Mouse (Mus musculus) telencephalon, adult 2 months (tissue): ENCODE results near the gene Ulk4.

Source experiments
- DNase-seq: peaks from one replicate; pipeline ENCODE4 v3.0.0-alpha.2; 2011; ENCODE audit warnings: low read depth, low spot score

Ulk4 gene

DNA sequence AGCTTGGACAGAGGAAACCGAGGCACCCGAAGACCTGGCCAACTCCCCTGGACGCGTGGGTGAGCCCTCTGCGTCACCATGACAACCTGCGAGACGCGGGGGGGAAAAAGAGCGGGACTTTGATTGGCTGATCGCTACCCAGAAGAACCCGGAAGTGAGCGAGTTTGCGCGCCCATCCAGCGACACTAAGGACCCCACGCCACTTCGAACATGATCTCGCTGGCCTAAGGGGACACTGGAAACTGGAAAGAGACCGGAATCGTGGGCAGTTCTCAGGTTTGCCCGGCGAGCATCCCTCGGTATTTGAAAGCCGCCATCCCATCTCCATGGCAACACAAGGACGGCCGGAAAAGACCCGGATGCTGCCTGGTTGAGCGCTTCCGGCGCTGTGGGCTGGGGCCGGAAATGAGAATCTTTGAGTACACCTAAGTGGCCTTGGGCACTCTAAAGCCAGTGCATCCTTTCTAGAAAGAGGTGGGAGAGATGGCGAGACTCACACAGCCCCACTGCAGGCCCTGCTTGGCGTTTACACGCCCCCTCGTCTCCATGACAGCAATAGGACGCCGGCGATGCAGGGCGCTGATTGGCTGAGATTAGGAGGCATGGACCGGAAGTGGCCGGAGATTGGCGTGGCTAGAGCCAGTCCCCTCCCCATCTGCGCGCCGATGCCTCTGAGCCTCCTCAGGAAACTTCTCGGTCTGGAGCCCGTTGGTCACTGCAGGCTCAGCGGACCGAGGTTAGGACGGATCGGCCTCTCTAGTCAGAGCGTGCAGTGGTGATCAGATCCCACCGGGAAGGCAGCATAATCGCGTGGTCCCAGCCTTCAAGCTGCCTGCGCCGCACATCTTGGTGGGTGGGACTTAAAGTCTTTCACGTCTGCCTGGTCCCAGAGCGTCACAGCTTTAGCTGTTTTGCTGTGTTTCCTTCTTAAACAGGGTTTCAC is at the start of gene Ulk4:
TSS of gene Ulk4 (minus strand) at position 80 of the 943 bp plus-strand sequence.
- DNase-seq = peak; percentile 90

DNA sequence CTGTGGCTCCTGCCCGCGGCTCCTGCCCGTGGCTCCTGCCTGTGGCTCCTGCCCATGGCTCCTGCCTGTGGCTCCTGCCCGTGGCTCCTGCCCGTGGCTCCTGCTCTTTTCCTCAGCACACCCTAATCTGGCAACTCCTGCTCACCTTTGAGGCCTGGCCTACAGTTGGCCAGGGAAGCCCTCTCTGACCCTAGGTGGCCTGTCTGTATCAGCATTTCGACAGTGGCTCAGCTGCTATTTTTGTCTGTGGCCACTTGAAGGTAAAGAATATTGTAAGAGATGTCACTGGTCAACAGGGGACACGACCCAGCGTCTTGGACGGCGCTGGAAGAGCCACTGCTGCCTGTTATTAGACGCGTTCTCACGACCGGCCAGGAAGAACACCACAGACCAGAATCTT is 45.0 kb upstream of the Ulk4 start:
- DNase-seq = no peak

DNA sequence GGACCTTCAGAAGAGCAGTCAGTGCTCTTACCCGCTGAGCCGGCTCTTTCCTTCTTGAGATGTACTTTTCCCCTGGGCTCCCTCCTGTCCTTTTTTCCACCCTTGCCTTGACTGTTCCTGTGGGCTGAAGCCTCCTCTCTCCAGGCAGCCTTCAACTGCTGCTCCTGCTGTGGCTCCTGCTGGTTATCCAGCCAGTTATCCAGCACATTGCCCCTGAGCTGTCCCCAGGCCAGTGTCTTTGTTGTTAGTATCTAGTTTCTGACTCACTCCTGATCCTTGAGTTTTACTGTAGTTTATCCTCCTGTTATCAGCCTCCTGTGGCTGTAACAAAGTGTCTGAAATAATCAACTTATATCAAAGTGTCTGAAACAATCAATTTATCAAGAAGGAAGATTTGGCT is 44.1 kb upstream of the Ulk4 start:
- DNase-seq = no peak

DNA sequence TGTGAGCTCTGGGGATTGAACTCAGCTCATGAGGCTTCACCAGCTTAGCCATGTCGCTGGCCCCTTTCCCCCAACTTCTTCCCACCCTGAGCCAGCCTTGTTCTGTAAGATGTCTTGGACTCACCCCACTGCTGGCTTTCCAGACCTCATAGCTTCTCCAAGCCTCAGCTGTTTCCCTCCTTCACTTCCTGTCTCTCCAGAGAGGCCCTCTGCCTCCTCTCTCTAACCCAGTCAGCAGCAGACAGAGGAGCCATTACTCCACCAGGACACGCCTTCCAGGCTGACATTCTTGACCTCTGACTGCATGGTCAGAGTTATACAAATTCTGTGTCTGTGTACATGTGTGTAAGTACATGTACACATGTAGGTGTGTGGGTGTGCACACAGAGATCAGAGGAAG is 43.4 kb upstream of the Ulk4 start:
- no peak for DNase-seq

DNA sequence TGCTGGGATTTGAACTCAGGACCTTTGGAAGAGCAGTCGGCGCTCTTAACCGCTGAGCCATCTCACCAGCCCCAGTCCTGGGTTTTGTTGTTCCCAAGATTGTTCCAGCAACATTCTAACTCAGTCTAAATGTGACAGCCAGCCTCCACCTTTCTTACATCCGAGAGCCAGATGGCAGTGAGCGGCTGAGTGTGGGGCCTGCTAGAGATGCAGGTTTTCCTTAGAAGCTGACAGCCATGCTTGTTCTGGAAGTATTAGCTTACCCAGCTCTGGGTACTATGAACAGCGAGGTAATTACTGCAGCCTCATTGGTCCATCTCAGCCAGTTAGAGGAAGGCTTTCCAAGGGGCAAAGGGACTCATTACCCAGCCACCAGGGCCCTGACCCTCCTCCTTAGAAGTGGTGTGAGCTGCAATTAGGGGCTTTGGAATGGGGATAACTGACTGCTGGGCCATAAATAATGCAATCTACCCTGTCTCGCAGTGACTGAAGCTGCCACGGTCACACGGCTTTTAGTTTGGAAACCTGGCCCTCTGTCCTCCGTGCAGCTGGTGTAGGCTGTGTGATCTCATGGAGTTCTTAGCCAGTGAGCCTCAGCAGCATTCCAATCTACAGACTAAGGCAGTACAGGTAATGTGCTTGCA is 42.4 kb upstream of the Ulk4 start:
- no peak for DNase-seq

DNA sequence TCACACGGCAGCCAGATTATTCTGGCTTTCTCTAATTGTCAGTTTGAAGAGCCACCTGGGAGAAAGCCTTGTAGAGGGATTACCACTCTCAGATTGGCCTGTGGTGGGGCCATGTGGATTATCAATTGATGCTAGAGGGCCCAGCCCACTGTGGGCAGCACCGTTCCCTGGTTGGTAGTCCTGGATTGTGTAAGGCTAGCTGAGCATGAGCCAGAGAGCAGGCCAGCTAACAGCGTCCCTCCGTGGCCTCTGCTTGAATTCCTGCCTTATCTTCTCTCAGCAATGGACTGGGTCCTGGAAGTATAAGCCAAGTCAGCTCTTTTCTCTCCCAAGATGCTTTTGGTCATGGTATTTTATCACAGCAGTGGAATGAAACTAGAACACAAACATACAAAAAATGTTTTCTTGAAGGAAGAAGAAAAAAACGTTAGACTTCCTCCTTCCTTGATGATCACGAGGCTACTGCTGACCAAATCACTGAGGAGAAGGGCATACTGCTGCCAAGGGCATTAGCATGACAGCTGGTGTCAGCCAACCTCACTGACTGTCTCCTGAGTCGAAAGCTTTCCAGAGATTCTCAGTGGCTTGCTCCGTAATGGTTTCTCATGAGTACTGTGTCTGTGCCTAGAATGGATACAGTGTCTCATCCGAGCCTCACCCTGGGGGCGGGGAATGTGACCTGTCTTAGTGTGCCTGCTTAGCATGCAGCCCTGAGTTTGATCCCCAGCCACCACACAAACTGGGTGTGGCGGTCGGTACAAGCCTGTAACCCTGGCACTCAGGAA is 39.8 kb upstream of the Ulk4 start:
- DNase-seq = no peak

DNA sequence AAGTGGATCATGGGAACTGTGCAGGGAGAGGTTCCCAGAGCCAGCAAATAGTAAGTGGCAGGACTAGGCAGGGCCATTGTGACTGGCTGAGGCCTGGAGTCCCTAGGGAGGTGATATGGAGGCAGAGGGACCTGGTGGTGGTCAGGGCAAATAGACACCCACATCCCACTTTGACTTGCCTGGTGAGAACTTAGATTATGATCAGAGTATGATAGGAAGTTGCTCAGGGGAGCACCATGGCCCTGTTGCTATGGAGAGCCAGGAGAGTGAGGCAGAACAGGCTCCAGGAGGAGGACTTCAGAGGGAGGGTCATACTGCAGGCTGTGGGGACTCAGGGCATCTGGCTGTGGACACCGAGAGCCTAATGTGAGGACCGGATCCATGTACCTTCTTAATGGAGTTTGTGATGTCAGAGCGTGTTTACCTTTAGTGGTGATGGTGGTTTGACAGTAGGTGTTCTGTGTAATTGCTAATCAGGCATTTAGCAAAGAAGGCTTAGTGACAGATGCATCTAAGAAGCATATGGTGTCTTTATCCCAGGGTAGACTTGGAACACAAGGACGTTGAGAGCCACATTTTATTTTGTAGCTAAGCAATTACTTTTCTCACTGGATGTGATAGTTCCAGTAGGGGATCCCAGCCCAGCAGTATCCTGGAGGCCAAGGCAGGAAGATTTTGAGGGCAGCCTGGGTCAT is 39.1 kb upstream of the Ulk4 start:
- no peak for DNase-seq

DNA sequence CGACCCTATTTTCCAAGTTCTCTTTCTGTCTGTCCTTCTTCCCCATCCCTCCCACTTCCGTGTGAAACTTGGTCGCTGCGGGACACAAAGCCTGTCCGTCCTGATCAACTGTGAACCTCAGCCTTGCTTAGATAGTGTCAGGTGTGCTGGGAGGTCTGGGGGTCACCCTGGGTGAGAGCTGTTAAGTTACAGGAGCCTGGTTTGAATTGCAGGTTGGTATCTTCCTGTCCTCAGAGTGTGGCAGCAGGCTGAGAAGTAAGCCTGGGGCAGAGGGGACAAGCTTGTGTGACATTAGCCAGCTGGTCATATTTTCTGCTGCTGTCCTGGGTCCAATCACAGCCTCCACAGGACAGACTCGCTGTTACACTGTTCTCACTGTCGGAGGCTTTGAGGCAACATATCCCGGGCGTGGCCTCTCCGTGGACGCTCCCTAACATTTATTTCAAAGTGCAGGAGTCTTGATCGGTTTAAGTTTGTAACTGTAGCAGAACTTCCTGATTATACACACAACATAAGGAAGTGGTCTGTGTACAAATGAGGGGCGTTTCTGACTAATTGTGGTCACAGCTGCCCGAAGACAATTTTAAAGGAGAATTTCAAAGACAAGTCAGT is 37.6 kb upstream of the Ulk4 start:
- DNase-seq = no peak

DNA sequence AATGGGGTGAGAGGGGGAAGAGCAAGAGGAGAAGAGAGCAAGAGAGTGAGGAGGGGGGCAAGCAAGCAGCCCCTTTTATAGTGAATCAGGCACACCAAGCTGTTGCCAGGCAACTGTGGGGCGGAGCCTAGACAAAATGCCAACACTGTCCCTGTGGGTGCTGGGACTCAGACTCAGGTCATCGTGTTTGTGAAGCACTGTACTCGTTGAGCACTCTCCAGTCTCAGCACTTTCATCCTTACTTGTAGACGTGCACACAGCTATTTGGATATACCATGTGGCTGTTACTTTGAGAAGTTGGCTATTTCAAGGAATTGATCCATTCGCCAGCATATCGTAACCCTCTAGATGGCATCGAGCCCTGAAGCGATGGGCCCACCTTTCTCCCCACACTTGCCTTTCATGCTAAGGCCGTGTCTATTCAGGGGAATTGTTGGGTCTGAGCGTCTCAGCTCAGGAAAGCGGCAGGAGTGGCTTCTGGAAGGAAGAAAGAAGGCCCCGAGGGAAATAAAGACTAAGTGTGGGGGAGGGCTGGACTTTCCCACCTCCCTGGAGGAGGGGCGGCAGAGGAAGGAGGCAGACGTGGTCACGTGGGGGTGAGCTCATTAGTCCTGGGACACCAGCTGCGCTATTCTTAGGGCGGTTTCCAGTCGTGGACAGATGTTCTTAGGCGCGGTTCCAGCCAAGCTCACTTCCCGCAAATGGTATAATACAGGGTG is 36.8 kb upstream of the Ulk4 start:
- no peak for DNase-seq

DNA sequence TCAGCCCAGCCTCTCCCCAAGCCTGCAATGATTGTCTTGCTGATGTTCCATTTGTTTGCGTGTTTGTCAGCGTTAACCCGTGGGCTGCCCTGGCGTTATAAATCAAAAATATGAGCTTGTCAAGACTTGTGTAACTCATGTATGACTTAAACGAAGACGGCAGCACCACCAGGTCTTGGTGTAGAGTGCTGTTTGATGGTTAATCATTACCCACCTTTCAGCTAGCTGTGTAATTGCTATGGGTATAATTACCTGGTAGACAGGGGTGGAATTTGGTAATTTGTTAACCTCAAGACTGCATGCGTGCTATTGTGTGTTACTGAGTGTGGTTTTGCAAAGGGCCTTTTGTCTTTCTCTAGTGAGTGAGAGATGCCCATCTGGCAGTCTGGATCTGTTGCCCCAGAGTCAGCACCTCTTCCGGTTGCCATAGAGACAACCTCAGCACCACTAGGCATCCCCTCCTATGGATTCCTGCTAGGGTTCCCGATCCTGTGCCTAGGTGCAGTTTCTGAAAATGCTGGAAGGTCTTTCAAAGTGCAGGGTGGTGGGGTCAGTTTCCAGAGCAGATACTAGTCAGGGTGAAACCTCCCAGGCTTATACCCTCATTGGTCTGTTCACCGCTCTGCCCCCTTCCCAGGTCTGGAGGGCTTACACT is 35.4 kb upstream of the Ulk4 start:
- no peak for DNase-seq

DNA sequence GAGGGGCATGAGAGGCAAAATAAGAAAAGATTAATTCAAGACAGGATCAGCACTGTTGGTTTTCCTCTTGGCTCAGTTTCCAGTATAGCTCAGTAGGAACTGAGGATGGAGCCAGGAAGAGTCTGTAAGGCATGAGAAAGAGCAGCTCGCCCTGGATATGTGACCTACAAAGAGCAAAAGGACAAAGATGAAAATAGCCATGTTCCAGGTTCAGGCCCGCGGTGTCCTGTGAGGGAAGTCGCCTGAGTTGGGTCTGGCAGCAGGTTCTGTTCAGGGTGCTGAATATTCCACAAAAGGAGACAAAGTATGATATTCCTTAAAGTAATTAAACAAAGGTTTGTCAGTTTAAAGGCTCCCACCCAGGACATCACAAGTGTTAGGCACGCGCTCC is 34.8 kb upstream of the Ulk4 start:
- no peak for DNase-seq

DNA sequence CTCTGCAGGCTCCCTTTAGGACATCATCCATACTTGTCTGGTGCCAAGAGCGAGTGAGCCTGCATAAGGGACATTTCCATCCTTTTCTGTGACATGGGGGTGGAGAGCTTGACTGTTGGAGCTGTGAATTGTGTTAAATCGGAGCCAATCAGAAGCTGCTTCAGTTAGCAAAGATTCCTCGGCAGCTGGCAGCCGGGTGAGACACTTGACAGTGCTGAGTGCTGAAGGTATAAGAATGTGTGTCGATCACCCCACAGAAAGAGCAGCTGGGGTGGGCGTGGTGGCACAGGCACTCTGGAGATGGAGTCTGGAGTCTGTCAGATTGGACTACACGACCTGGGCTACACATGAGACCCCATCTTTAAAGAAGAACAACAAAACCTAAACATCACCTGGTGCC is 33.5 kb upstream of the Ulk4 start:
- no peak for DNase-seq

DNA sequence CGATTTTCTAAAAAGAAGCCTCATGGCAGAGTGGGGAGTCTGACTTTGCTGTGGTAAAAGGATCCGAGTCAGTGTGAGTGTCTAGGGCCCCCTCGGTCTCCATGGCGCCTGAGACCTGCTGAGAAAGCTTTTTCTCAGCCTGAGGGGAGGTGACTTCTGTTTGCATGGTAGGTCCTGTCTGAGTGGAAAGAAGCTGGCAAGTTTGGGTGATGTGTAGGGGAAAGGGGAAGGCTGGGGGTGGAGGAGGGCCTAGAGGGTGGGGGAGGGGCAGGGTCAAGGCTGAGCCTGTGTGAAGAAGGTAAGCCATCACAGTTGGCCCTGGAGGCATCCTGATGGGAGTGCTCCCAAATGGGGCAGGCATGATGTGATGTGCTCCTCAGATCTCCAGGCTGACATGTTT is 32.3 kb upstream of the Ulk4 start:
- no peak for DNase-seq

DNA sequence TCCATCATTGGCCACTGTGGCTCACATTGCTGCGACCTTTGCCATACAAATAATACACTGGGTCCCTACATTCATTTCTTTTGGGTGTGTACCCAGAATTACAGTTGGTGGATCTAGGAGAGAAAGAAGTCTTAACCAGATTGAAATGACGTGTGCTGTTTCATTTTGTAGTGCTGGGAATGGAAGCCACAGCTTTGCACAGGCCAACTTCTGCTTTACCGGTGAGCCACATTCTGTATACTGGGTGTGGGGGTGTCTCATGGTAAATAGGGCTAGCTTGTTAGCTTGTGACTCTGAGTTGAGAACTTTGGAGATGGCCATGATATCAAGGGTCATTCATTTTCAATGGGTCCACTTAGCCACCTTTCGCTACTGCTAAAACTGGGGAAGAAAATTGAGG is 28.5 kb upstream of the Ulk4 start:
- no peak for DNase-seq

DNA sequence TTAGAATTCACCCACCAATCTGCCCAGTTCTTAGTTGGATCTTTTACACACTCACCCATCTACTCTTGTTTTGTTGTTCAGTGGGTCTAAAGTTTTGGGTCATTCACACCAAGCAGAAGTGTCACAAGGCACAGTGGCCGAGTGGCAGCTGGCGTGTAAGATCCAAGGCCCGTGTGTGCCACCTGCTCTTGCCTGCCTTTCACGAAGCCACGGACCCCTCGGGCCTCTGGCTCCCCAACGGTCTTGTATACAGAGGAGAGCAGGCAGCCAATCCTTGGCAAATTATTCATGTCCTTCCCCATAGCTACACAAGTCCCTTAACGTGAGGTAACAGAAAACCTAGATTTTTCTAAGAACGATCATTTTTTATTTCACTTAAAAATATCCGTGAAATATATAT is 27.5 kb upstream of the Ulk4 start:
- no peak for DNase-seq

DNA sequence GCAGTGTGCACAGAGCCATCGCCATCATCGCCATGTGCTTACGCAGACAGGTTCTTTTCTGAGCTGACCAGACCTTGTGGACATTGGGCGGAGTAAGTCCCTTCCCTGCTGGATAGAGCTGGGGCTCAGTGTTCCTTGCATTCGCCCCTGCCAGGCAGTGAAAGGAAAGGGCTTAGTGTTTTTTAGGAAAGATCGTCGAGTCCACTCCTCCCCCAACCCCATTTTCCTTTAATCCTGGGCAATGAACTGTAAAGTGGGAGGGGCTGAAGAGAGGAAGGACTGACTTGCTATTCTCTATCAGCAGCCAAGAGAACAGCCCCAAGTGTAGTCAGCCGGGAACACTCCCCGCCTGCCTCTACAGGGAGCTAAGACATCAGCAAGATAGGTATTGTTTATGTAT is 26.8 kb upstream of the Ulk4 start:
- no peak for DNase-seq

DNA sequence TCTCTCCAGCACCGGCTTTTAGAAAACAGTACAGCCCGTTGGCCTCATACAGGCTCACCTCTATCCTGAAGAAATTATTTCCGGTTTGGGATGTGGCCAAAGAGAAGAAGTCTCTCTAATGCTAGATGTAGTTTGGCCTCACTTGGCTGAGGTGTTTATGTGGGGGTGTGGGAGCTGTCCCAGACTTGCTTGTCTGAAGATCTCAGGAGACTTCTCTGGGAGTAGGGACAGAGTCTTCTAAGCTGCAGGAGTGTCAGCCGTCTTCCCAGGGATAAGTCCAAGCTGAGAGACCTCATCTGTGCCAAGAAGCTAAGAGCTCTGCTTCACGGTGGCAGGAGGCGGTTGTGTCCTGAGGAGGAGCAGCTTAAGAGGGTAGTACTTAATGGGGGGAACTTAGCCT is 26.1 kb upstream of the Ulk4 start:
- no peak for DNase-seq

DNA sequence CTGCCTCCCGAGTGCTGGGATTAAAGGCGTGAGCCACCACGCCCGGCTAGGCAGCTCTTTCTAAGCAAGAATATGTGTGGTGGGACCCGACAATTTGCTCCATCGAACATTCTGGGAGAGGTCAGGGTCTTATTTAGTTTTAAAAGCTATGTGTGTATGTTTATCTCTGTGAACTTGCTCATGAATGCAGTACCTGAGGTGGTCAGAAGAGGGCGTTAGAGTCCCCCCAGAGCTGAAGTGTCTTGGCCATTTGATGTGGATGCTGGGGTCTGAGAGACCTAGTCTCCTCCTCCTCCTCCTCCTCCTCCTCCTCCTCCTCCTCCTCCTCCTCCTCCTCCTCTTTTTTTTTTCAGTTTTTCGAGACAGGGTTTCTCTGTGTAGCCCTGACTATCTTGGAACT is 25.5 kb upstream of the Ulk4 start:
- no peak for DNase-seq

DNA sequence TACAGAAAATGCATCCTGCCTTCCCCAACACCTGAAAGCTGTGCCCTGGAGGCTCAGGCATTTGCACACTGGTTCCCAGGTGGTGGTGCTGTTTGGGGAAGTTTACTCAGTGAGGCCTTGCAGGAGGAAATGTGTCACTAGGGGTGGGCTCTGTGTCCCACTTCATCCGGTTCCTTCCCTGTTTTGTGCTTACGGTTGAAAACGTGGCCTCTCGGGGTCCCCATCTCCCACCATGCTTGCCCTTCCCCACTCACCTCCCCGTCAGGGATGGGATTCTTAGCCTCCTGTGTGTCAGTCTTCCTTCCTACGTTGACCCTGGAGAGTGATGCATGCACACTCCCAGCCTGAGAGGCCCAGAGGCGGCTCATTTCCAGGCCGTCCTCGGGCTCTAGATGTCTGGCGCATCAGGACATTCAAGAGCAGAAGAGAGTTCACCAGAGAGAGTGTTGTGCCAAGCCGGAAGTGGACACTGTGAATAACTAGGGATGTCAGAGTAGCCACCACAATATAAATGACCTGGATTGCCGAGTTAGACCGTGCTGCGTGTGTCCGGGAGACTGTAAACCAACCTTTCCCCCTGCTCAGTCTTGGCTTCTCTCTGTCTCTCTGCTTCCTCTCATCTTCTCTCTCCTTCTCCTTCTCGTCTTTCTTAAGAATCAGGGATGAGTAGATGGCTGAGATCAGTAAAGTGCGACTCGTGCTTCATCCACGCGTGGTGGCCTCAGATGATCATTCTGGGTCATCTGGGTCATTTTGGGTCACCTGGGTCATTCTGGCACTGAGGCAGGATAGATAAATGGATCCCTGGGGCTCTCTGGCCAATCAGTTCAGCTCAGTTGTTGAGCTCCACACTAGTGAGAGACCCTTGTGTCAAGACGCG is 24.3 kb upstream of the Ulk4 start:
- no peak for DNase-seq
